Mouse (Mus musculus) kidney, postnatal 10 days (tissue): ENCODE measurements around the gene Sorbs1.

Source experiments
- DNase-seq: peaks from one replicate; pipeline ENCODE4 v3.0.0; 2021; ENCODE audit warnings: mixed read lengths

Gene Sorbs1

GRCm38 (mm10) chr19:40512500-40513421 lies 818 bp downstream of the Sorbs1 start:
- DNase-seq = peak; percentile 55

GRCm38 (mm10) chr19:40511679-40512309 lies 1.8 kb downstream of the Sorbs1 start:
- no peak for DNase-seq

- no peak for DNase-seq
These were observed 2.5 kb downstream of the Sorbs1 start for GRCm38 (mm10) chr19:40511100-40511439.

GRCm38 (mm10) chr19:40510387-40511099 lies 3.0 kb downstream of the Sorbs1 start:
- no peak for DNase-seq

GRCm38 (mm10) chr19:40509274-40509673 lies 4.3 kb downstream of the Sorbs1 start:
- no peak for DNase-seq

- no peak for DNase-seq
These were observed 4.7 kb downstream of the Sorbs1 start for GRCm38 (mm10) chr19:40508851-40509250.

- no peak for DNase-seq
These were observed 6.6 kb downstream of the Sorbs1 start for GRCm38 (mm10) chr19:40506965-40507364.

GRCm38 (mm10) chr19:40504336-40504735 lies 9.2 kb downstream of the Sorbs1 start:
- no peak for DNase-seq

- no peak for DNase-seq
These were observed 13.4 kb downstream of the Sorbs1 start for GRCm38 (mm10) chr19:40499940-40500737.

- DNase-seq = no peak
These were observed 14.4 kb downstream of the Sorbs1 start for GRCm38 (mm10) chr19:40499141-40499540.

- DNase-seq = no peak
These were observed 15.3 kb downstream of the Sorbs1 start for GRCm38 (mm10) chr19:40498162-40498725.

- no peak for DNase-seq
These were observed 16.9 kb downstream of the Sorbs1 start for GRCm38 (mm10) chr19:40496509-40497267.

GRCm38 (mm10) chr19:40496071-40496470 lies 17.5 kb downstream of the Sorbs1 start:
- DNase-seq = no peak

GRCm38 (mm10) chr19:40492902-40493301 lies 20.7 kb downstream of the Sorbs1 start:
- DNase-seq = no peak

- DNase-seq = no peak
These were observed 22.1 kb downstream of the Sorbs1 start for GRCm38 (mm10) chr19:40491442-40491841.

GRCm38 (mm10) chr19:40490765-40491164 lies 22.8 kb downstream of the Sorbs1 start:
- peak; percentile 47 for DNase-seq

- no peak for DNase-seq
These were observed 23.9 kb downstream of the Sorbs1 start for GRCm38 (mm10) chr19:40489633-40490032.

- DNase-seq = no peak
These were observed 24.6 kb downstream of the Sorbs1 start for GRCm38 (mm10) chr19:40488853-40489454.

- DNase-seq = peak; percentile 89
These were observed 26.0 kb downstream of the Sorbs1 start for GRCm38 (mm10) chr19:40487561-40487960.

- DNase-seq = no peak
These were observed 32.5 kb downstream of the Sorbs1 start for GRCm38 (mm10) chr19:40481115-40481514.

- no peak for DNase-seq
These were observed 35.4 kb downstream of the Sorbs1 start for GRCm38 (mm10) chr19:40478161-40478575.
